Mouse (Mus musculus) thymus, postnatal 4 days (tissue): ENCODE data around the gene Gm20917.
"Not testable (repeated sequence)": the region's sequence is repeated elsewhere in the genome, so short reads cannot be mapped to it uniquely, and the experiment has no call there.

Experiments
- DNase-seq: peaks from one replicate; pipeline ENCODE4 v3.0.0; 2021

The Gm20917 gene

GRCm38 (mm10) chrY:79151022-79151421 is at the start of gene Gm20917:
Gm20917 (minus strand) TSS chrY:79151122.
- not testable (repeated sequence) for DNase-seq
